Mouse (Mus musculus) MEL (cell line): ENCODE results near the gene Pdss2.

ENCODE experiments used
- CHD1 ChIP-seq: IDR thresholded peaks from 2 replicates; pipeline ENCODE4 v1.6.1; 2012; ENCODE audit warnings: low read depth, mild to moderate bottlenecking, inconsistent platforms, low read length, improper control_type of control experiment
- CTCF ChIP-seq, 3 experiments: IDR thresholded peaks in 2 of 3; conservative IDR thresholded peaks in 1 of 3; 2 replicates each; pipeline ENCODE4 v1.5.1; 2011 to 2012; ENCODE audit warnings: low read length in 3 of 3, low read depth in 2 of 3, mild to moderate bottlenecking in 2 of 3, improper control_type of control experiment in 1 of 3, inconsistent platforms in 1 of 3, mixed read lengths in 1 of 3, moderate library complexity in 1 of 3; ENCODE audit not compliant: control insufficient read depth in 1 of 3, insufficient read depth in 1 of 3, poor library complexity in 1 of 3, severe bottlenecking in 1 of 3
- KAT2A ChIP-seq: conservative IDR thresholded peaks from 2 replicates; pipeline ENCODE4 v1.6.1; 2012; ENCODE audit warnings: low read depth, low read length, improper control_type of control experiment, inconsistent platforms
- NELFE ChIP-seq: IDR thresholded peaks from 2 replicates; pipeline ENCODE4 v1.6.1; 2011; ENCODE audit warnings: low read depth, low read length, improper control_type of control experiment
- NRF1 ChIP-seq: IDR thresholded peaks from 2 replicates; pipeline ENCODE4 v1.6.1; 2014; ENCODE audit warnings: low read depth, mild to moderate bottlenecking, inconsistent platforms, low read length, improper control_type of control experiment, moderate library complexity; ENCODE audit not compliant: poor library complexity, insufficient read depth, severe bottlenecking
- POLR2A ChIP-seq, 2 experiments: IDR thresholded peaks; 2 replicates each; pipeline ENCODE4 v1.6.1; 2011 to 2012; ENCODE audit warnings: low read length in 2 of 2, mild to moderate bottlenecking in 2 of 2, control low read depth in 1 of 2, improper control_type of control experiment in 1 of 2, low read depth in 1 of 2, moderate library complexity in 1 of 2; ENCODE audit not compliant: control insufficient read depth in 1 of 2, insufficient read depth in 1 of 2, poor library complexity in 1 of 2
- RCOR1 ChIP-seq: IDR thresholded peaks from 2 replicates; pipeline ENCODE4 v1.6.1; 2012; ENCODE audit warnings: low read depth, mild to moderate bottlenecking, inconsistent platforms, low read length, improper control_type of control experiment
- SIN3A ChIP-seq: IDR thresholded peaks from 2 replicates; pipeline ENCODE4 v1.6.1; 2012; ENCODE audit warnings: low read length, improper control_type of control experiment, inconsistent platforms
- TAL1 ChIP-seq: IDR thresholded peaks from 2 replicates; pipeline ENCODE4 v1.6.1; 2012; ENCODE audit warnings: mild to moderate bottlenecking, inconsistent platforms, low read length, moderate library complexity, mixed read lengths
- USF1 ChIP-seq: IDR thresholded peaks from 2 replicates; pipeline ENCODE4 v1.6.1; 2014; ENCODE audit warnings: low read depth, mild to moderate bottlenecking, inconsistent platforms, low read length, improper control_type of control experiment, moderate library complexity

DNA sequence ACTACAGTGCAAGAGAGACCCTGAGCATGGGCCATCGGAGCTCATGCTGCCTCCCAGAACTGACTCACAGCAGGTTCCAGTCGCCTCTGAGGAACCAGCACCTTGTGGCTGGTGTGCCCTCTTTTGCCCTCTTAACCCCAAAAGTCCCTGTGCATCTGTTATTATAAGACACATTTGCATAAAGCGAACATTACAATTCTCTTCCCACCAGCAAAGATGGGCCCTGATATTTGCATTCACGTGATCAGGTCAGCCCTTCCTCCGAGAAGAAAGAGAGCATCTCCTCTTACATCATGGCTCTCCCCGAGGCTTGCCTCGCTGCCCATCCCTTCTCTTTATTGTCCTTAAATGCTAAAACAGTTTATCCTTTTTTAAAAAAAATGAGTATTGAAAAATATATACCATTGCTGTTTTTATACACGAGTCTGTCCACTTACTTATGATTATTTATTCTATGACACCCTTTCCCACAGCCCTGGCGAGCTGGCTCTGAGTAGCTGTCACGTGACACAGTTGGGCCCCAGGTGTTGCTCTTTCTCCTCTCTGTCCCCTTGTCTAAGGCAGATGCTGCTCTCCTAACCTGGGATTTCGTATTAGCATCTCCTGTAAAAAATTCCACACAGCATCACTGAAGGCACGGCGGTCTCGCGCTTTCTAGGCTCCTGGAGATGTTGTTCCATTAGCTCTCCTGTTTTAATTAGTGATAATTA lies 200.9 kb downstream of the Pdss2 start:
- TF ChIP-seq TAL1 (no peak), NELFE (no peak), CTCF (IDR thresholded peaks at IDR 0.05 in 2 of 3, conservative IDR thresholded peaks at IDR 0.05 in 1 of 3; ENCODE audit: control insufficient read depth in 1 of 3, insufficient read depth in 1 of 3, low read depth in 2 of 3, low read length in 3 of 3, poor library complexity in 1 of 3, severe bottlenecking in 1 of 3) (no peak), SIN3A (no peak), KAT2A (no peak), POLR2A (IDR thresholded peaks at IDR 0.05; ENCODE audit: control insufficient read depth in 1 of 2, insufficient read depth in 1 of 2, low read depth in 1 of 2, low read length in 2 of 2, poor library complexity in 1 of 2) (no peak), USF1 (no peak), NRF1 (no peak), CHD1 (no peak), RCOR1 (no peak)
